Mouse (Mus musculus): ENCODE data around the gene Ptch1.

DNA sequence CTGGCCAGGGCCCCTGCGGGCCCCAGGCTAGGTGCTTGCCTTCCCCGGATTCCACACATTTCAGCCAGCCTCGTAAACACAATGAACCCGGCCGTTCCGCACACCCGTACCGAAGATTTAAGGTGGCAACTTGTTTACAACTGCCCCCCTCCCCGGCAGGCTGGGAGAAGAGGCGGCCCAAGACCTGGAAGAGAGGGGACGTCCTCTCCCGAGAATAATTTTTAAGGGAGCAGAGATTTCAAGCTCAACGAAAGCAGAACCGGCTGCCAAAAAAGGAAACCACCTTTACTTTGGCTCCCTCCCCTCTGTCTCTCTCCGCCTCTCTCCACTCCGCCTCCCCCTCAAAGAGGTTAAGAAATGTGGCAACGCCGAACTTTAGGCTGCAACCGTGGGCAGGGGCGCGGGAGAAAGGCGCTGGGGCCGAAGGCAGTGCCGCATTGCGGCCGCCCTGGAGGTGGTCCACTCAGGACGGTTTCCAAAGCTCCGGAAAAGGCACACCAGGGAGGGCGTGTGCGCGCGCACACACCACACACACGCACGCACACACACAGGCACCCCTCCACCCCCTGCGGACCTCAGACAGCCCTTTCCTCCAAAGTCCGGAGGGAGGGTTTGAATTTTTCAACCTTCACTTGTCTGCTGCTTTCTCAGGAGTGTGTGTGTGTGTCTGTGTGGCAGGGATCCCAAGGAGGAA lies 8.6 kb downstream of the Ptch1 start:
- TF ChIP-seq CTCF (IDR thresholded peaks at IDR 0.05; ENCODE audit: low read depth, low read length) (no peak), TAL1 (conservative IDR thresholded peaks at IDR 0.05; ENCODE audit: low read depth, low read length) (no peak), GATA1 (IDR thresholded peaks at IDR 0.05; ENCODE audit: borderline replicate concordance, low read length) (no peak), POLR2AphosphoS5 (IDR thresholded peaks at IDR 0.05; ENCODE audit: insufficient replicate concordance, low read depth, low read length) (no peak), GATA2 (IDR thresholded peaks at IDR 0.05; ENCODE audit: borderline replicate concordance, low read depth, low read length) (no peak)

All from G1E (cell line).